Mouse (Mus musculus) layer of hippocampus, adult 9-11 months (tissue): Measurements from ENCODE around the gene Ptpn12.
A peak's percentile ranks its signal among the peaks of the same experiment; 100 is the strongest.
"Not testable (repeated sequence)": the region's sequence is repeated elsewhere in the genome, so short reads cannot be mapped to it uniquely, and the experiment has no call there.

Experiments used
- DNase-seq: peaks from one replicate; pipeline ENCODE4 v3.0.0; 2022

Ptpn12 gene

GRCm38 (mm10) chr5:20950855-20951650 is 104.7 kb downstream of the Ptpn12 start:
- peak; percentile 45 for DNase-seq

GRCm38 (mm10) chr5:20950516-20950854 is 105.2 kb downstream of the Ptpn12 start:
- no peak for DNase-seq

GRCm38 (mm10) chr5:20950093-20950492 is 105.6 kb downstream of the Ptpn12 start:
- no peak for DNase-seq

GRCm38 (mm10) chr5:20946906-20947305 is 108.8 kb downstream of the Ptpn12 start:
- DNase-seq, result no peak

GRCm38 (mm10) chr5:20944961-20945748 is 110.6 kb downstream of the Ptpn12 start:
- no peak for DNase-seq

- DNase-seq, result not testable (repeated sequence)
These were observed 111.9 kb downstream of the Ptpn12 start for GRCm38 (mm10) chr5:20943791-20944190.

GRCm38 (mm10) chr5:20942523-20942922 is 113.2 kb downstream of the Ptpn12 start:
- no peak for DNase-seq

- DNase-seq, result peak; percentile 39
These were observed 114.5 kb downstream of the Ptpn12 start for GRCm38 (mm10) chr5:20941205-20941604.

- DNase-seq, result no peak
These were observed 115.0 kb downstream of the Ptpn12 start for GRCm38 (mm10) chr5:20940696-20941095.

GRCm38 (mm10) chr5:20940040-20940571 is 115.6 kb downstream of the Ptpn12 start:
- no peak for DNase-seq

- no peak for DNase-seq
These were observed 117.2 kb downstream of the Ptpn12 start for GRCm38 (mm10) chr5:20938523-20938922.
